Mouse (Mus musculus) forelimb bud, embryonic 11.5 days (tissue): ENCODE data around the gene Duoxa1.

ENCODE experiments used
- DNase-seq: peaks from one replicate; pipeline ENCODE4 v3.0.0-alpha.2; 2012; ENCODE audit warnings: low read depth, low spot score

Duoxa1 gene

DNA sequence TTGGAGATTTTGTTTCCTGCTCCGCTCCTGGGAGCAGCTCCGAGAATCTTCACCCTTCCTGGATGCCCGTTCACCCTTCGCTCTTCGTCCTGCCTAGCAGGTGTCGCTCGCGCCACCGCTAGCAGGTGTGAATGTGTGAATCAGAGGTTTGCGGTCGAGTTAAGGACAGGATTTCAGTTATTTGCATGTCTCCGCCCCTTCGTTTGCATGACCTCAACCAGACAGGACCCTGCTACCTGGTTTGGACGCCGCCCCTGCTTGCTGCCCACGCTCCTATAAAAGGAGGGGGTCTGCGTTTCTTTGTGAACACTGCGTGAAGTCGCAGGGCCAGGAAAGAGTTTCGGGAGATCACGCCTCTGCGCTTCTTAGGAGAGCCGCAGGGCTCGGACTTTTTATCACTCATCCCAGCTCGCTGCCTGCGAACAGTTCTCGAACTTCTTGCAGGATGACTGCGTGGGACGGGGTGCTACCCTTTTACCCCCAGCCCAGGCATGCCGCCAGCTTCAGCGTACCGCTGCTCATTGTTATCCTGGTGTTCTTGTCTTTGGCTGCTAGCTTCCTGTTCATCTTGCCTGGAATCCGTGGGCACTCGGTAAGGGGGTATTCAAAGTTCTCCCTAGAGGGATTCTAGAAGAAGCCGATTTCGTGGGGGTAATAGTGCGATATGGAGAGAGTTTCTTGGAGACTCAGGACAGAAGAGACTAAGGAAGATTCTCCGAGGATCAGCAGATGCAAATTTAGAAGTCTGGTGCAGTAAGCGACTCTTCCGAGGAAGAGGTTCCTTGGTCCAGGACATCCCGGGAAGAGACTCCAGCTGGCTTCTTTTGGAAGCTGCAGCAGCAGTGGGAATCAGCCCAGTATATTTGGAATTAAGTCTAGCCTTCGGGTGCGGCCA is 14.7 kb downstream of the Duoxa1 start, which contains the start of gene Duoxa2:
TSS of gene Duoxa2 (plus strand) at position 305 of the 895 bp plus-strand sequence.
- peak; percentile 43 for DNase-seq

DNA sequence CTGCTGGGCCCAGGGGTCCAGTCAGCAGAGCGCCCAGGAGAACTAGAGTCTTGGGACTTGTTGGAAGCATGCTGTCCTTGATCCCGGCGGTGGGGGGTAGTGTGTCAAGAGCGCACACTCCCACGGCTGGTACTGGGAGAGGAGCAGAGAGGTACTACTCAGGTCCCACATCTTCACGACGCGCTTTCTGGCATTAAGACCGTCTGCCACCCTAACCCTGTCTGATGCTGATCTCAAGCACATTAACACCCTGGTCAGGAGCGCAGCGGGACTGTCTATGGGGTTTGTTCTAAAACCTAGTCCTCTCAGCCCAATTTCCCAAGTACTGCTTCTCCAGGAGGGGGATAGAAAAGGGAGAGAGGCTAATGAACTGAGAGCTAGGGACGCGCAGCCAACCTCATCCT is 15.4 kb downstream of the Duoxa1 start, which contains the start of gene Duox2:
TSS of gene Duox2 (minus strand) at position 354 of the 404 bp plus-strand sequence.
- DNase-seq, result no peak

DNA sequence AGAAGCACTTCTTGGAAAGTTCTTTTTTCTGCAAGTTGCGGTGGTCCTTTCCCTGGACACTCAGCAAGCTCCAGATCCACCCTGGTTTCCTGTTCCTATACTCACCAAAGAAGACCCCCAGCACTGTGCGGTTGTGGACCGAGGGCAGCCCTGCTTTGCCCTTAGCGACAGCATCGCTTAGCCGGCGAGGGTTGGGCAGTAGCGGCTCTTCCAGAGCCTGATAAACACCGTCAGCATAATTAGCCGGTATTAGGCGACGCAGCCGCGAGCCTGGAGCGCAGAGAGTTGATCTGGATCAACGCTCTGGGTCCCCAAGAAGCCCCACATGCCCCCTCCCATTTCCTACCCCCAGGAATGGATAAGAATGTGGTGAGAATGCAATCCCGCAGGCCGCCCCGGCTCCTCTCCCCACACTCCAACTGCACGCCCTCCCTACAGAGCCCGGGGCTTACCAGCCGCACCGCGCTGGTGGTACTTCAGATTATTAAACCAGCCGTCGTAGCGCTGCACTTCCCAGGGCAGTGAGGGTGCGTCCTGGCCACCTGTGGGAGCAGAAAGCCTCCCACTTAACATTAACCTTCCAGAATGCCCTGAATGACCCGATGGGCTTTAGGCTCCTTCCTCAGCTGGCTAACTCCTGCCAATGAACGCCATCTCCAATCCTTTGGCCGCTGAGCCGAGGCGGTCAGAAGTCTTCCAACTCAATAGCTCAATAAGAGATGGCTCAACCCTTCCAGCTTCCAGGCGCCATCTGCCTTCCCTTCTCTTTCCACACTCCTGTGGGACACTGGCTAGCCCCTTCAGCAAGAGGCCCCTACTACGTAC is 16.0 kb downstream of the Duoxa1 start:
- DNase-seq, result no peak

DNA sequence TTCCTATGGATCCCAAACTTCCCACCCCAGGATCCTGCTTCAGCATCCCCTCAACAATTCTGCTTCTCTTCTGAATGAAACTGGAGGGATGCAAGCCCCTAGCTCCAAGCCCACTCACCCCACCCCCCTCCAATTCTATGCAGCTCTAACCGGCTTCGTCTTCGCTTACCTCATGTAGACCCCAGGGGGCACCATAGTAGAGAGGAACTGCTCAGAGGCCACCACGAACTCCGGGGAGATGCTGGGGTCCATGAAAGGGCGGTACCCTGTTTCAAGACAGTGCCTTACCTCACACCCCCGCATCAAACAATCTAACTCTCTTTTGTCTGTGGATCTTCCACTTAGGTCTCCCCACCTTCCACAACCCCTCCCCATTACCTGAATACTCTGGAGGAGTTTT is 18.6 kb downstream of the Duoxa1 start:
- no peak for DNase-seq

DNA sequence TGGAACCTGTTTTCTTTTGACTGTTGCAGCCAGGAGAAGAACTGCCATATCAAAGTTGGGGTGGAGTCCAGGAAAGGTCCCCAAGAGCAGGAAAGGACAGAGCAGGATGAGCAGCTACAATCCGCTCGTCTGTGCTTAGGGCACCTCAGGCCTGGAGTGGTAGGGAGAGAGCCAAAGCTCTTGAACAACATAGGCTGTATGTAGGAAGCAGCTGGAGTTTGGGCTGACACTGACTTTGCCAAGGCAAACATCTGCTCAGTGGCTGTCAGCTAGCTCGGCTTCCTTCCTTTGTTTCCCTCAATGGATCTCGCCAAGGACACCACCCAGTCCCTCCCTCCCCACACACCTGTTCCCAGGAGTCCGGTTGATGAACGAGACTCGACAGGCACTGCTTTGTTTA is 27.4 kb downstream of the Duoxa1 start:
- no peak for DNase-seq

DNA sequence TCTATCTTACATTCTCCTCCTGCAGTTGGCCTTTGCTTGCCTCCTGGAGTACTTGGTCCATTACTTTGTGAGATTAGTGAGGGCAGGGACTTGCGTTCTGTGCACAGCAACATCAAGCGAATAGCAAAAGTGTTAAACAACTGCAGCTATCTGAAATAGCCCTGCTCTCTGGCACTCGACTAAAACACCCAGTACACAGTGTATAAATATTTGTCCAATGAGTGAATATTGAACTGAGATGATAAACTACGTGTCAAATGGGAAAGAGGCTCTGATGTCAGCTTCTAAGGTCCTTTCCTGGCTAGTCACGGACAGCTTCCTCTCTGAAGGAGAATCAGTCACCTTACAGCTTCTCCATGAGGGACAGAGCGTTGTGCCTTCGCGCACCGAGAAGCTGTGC is 29.4 kb downstream of the Duoxa1 start:
- DNase-seq, result no peak

DNA sequence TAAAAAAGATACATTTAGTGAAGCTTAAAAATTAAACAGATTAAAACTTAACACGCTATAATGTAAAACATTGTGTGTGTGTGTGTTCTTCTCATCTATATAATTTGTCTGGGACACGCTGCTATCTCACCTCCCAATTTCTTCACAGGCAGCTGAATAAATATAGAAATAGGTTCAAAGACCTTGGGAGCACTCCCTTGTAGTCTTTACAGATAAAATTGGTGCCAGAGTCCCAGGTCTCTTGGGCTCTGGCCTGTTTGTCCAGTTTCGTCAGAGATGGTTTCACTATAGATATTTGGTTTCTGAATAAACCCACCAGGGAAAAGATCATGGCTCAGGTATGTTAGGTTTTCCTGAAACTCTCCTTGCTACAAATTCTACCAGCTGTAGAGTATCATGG is 34.8 kb downstream of the Duoxa1 start:
- no peak for DNase-seq

DNA sequence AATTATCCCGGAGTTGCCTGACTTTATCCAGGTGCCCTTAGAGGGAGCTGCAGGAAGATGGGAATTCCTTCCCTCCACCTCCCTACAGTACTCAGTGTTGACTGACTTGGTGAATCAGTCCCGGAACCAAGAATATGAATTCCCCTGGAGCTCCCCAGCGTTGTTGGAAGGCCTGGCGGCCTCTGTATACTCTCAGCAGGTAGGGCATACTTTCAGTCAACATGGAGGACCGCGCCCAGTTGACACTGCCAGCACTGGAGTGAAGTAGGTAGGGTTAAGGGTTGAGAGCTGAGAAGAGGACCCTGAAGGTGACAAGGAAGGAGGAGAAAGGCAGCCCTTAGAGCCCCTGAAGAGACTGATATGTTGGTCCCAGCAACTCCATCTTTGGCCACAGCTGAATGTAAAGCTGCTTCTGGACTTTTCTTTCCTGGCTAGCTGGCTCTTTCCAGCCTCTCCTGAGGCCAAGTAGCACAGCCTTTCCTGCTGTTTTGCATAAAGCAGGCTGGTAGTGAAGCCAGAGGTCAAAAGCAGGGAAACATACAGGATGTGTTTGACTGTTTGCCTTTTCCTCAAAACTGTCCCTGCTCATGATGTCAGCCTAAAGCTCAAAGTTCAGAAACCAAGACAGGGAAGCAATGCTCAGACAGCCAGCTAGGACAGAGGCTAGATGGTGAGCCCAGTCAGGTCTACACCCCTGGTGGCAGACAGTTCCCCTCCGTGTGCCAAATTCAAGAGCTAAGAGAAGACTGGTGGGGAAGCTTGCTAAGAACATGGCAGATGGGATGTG is 46.9 kb downstream of the Duoxa1 start:
- no peak for DNase-seq

DNA sequence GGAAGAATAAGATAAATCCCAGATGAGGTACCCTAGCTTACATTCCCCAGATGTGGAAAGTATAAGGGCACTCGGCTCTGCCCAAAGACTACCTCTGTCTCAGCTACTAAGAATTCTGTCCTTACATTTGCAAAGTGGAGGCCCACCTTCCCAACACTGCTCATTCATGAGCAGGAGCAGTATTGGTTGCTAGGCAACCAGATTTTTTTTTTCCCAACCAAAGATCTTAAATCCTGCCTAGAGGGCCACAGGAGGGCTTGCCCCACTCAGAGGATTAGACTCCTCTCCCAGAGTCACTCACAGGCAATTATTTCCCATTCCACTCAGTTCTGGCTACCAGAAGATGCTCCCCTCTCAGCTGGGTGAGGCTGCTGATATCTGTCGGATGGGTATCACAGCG is 48.8 kb downstream of the Duoxa1 start:
- DNase-seq, result peak; percentile 46

DNA sequence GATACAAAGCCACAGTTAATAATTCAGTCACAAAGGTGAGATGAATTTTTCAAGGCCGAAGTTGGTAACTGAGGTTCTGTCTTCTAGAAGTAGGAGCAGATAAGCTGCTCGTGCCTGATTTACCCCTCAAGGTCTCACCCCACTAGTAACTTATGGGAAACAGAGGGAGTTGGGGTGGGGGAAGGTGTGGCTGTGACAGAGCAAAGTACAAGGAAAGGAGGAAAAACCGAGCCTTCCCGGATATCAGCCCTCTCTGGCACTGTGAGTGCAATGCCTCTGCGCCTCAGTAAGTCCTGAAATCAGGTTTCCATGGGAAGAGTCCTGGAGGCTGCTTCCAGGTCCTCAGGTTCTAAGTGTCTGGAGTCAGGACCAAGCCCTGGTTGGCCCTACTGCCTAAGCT is 52.8 kb downstream of the Duoxa1 start:
- no peak for DNase-seq

DNA sequence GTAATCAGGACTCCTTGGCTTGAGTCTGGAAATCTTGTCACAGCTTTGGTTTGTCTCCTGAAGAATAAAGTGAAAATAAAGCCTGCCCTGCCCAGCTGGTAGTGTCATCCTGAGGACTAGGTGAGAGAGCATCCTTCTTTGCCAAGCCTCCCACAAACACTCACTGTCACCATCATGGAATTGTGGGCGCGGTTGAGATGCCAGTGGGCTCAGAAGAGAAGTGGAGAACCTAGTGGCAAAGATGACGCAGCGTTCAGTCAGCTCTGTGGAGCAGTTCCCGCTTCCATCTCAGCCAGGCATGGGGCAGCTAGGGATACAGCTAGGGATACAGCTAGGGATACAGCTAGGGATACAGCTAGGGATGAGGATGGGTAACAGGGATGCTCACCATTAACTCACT is 57.5 kb downstream of the Duoxa1 start:
- no peak for DNase-seq
